Mouse (Mus musculus): Measurements from ENCODE around the gene Slc12a5.

DNA sequence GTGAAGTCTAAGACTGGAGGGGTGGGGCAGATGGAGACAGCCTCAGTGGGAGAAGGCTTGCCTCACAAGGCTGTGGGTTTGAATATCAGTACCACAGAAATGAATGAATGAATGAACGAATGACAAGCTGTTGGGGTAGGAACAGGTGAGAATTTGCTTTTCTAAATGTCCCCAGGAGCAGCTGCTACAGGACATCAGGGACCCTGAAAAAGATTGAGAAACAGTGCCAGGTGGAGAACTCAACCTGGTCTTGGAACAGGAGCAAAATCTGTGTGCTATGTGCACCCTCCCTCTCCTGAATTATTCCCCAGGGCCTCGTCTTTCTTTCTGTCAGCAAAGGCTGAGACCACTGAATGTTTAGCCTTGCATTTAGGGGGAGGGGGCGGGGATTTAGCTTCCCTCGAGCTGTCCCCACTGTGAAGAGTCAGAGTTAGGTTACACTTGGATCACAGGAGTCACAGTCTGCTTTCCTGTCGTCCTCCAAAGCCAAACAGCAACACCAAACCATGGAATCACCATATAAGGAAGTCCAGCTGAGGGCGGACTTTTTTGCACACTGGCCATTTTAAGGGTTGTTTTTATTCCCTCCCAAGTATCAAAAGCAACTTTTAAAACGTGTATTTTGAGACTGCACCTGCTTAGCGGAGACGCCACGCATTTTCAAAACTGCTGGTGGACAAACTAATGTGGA lies 20.3 kb upstream of the Slc12a5 start, which contains the start of gene Mmp9:
- TF ChIP-seq JUND (IDR thresholded peaks at IDR 0.05; ENCODE audit: low read depth, low read length) = no peak
- no peak for TF ChIP-seq MAZ (IDR thresholded peaks at IDR 0.05; ENCODE audit: low read depth, low read length)
- no peak for TF ChIP-seq GABPA (IDR thresholded peaks at IDR 0.05; ENCODE audit: low read depth, low read length)
- no peak for TF ChIP-seq HCFC1 (IDR thresholded peaks at IDR 0.05; ENCODE audit: low read depth, low read length)
- no peak for TF ChIP-seq POLR2A (IDR thresholded peaks at IDR 0.05; ENCODE audit: control insufficient read depth in 1 of 2, insufficient read depth in 1 of 2, low read depth in 1 of 2, low read length in 2 of 2, poor library complexity in 1 of 2)
- TF ChIP-seq GATA1 (IDR thresholded peaks at IDR 0.05; ENCODE audit: low read depth, low read length) = no peak
- no peak for TF ChIP-seq CTCF (IDR thresholded peaks at IDR 0.05 in 2 of 3, conservative IDR thresholded peaks at IDR 0.05 in 1 of 3; ENCODE audit: control insufficient read depth in 1 of 3, insufficient read depth in 1 of 3, low read depth in 2 of 3, low read length in 3 of 3, poor library complexity in 1 of 3, severe bottlenecking in 1 of 3)
- TF ChIP-seq USF1 (IDR thresholded peaks at IDR 0.05; ENCODE audit: low read depth, low read length) = no peak
- TF ChIP-seq MEF2A (IDR thresholded peaks at IDR 0.05; ENCODE audit: extremely low read depth, insufficient replicate concordance, low read depth, low read length, poor library complexity, severe bottlenecking) = no peak

All from MEL (cell line).